ENCODE assay signal across 21 mouse cellular contexts in genomic region chr4:114387527-114388135, GRCm38 (mm10). TPM values are rescaled to one million over a fixed set of nuclear protein-coding genes. Genes with fewer than 3 reads are reported as not detected.
DNase-seq lines count a peak whose midpoint lies in the region; ATAC-seq and TF ChIP-seq lines count a peak whose summit lies in the region.
"Had no signal": no experiment of that assay in that cellular context is flagged by ENCODE, and none has a peak within 500 bp of the region (broad histone marks: within the 10 kb centered on the region; RNA-seq: fewer than 3 reads in every experiment).

No protein-coding gene starts in this region.

- no peak overlapping the region for H3K9ac ChIP-seq in hindbrain, postnatal 0 days (replicated peaks; ENCODE audit: low read length)
- no peak overlapping the region for H3K9ac ChIP-seq in hindbrain, embryonic 16.5 days (ENCODE audit: low read depth, low read length)
- H3K9ac ChIP-seq: forebrain, embryonic 12.5 days; hindbrain, embryonic 13.5 days; intestine, embryonic 15.5 days; limb, embryonic 12.5 days; liver, embryonic 12.5 days; midbrain, embryonic 15.5 days; neural tube, embryonic 15.5 days had no signal

- H3K27ac ChIP-seq in hindbrain, postnatal 0 days: no peak overlapping the region
- H3K27ac ChIP-seq in hindbrain, embryonic 16.5 days (ENCODE audit: low read depth, low read length): no peak overlapping the region
- H3K27ac ChIP-seq: forebrain, embryonic 12.5 days; heart, embryonic 10.5 days; hindbrain, embryonic 13.5 days; intestine, embryonic 15.5 days; limb, embryonic 12.5 days; liver, embryonic 12.5 days; midbrain, embryonic 15.5 days; neural tube, embryonic 15.5 days had no signal

- H3K4me2 ChIP-seq in hindbrain, postnatal 0 days (ENCODE audit: low read depth, low read length): no peak overlapping the region
- no peak overlapping the region for H3K4me2 ChIP-seq in hindbrain, embryonic 16.5 days (ENCODE audit: low read length)
- H3K4me2 ChIP-seq: forebrain, embryonic 12.5 days; hindbrain, embryonic 13.5 days; intestine, embryonic 15.5 days; limb, embryonic 12.5 days; liver, embryonic 12.5 days; midbrain, embryonic 15.5 days; neural tube, embryonic 15.5 days had no signal

- no peak overlapping the region for H3K4me3 ChIP-seq in hindbrain, postnatal 0 days (ENCODE audit: low read length)
- H3K4me3 ChIP-seq in hindbrain, embryonic 16.5 days (ENCODE audit: low read length): no peak overlapping the region
- H3K4me3 ChIP-seq: forebrain, embryonic 12.5 days; heart, embryonic 10.5 days; hindbrain, embryonic 13.5 days; intestine, embryonic 15.5 days; limb, embryonic 12.5 days; liver, embryonic 12.5 days; midbrain, embryonic 15.5 days; neural tube, embryonic 15.5 days had no signal

- no peaks in the 10 kb centered on the region for H3K9me3 ChIP-seq in hindbrain, postnatal 0 days (ENCODE audit: low read length)
- H3K9me3 ChIP-seq in hindbrain, embryonic 16.5 days (ENCODE audit: control insufficient read depth, low read length): no peaks in the 10 kb centered on the region
- H3K9me3 ChIP-seq: forebrain, embryonic 12.5 days; heart, embryonic 10.5 days; hindbrain, embryonic 13.5 days; intestine, embryonic 15.5 days; limb, embryonic 12.5 days; liver, embryonic 12.5 days; midbrain, embryonic 15.5 days; neural tube, embryonic 15.5 days had no signal

- 57% methylated on average over 2 of the region's 2 CpGs for WGBS in hindbrain, postnatal 0 days
- WGBS in hindbrain, embryonic 16.5 days: 74% methylated on average over 2 of the region's 2 CpGs

- H3K4me1 ChIP-seq in hindbrain, postnatal 0 days (ENCODE audit: insufficient read depth, low read length): peaks cover 6% of the 10 kb centered on the region; the same call in 1 of the 2 replicates
- H3K4me1 ChIP-seq in hindbrain, embryonic 16.5 days (ENCODE audit: control insufficient read depth, insufficient read depth, low read depth, low read length): peaks cover 2% of the 10 kb centered on the region; the same call in 1 of the 2 replicates
- H3K4me1 ChIP-seq: intestine, embryonic 15.5 days; liver, embryonic 12.5 days; midbrain, embryonic 15.5 days; neural tube, embryonic 15.5 days had no signal

- H3K36me3 ChIP-seq in hindbrain, postnatal 0 days (ENCODE audit: insufficient read depth, low read length): no peaks in the 10 kb centered on the region
- no peaks in the 10 kb centered on the region for H3K36me3 ChIP-seq in hindbrain, embryonic 16.5 days (ENCODE audit: control insufficient read depth, insufficient read depth, low read length)
- H3K36me3 ChIP-seq: forebrain, embryonic 12.5 days; heart, embryonic 10.5 days; hindbrain, embryonic 13.5 days; intestine, embryonic 15.5 days; limb, embryonic 12.5 days; liver, embryonic 12.5 days; midbrain, embryonic 15.5 days; neural tube, embryonic 15.5 days had no signal

- DNase-seq in hindbrain, postnatal 0 days (ENCODE audit: low spot score): peak; percentile 40
- DNase-seq in urinary bladder, postnatal 14 days (ENCODE audit: low spot score): peak; percentile 25
- DNase-seq in urinary bladder, adult 2 months (ENCODE audit: low spot score): no peak
- peak; percentile 62 for DNase-seq in lung, postnatal 36 days
- DNase-seq in thymus, postnatal 0 days (ENCODE audit: low spot score): no peak
- no peak for DNase-seq in kidney, adult 11 months
- DNase-seq: adrenal gland, adult 2 months; B cell, adult 2 months; right cerebral cortex, postnatal 14 days; spleen, adult 18-20 months; thymus, postnatal 14 days had no signal

- no peak for TF ChIP-seq CTCF in hindbrain, postnatal 0 days (IDR thresholded peaks at IDR 0.05; ENCODE audit: low read depth)

- H3K27me3 ChIP-seq in hindbrain, postnatal 0 days (ENCODE audit: insufficient read depth, low read length): no peaks in the 10 kb centered on the region
- no peaks in the 10 kb centered on the region for H3K27me3 ChIP-seq in hindbrain, embryonic 16.5 days (replicated peaks; ENCODE audit: control insufficient read depth, insufficient read depth, low read length)
- H3K27me3 ChIP-seq: forebrain, embryonic 12.5 days; hindbrain, embryonic 13.5 days; intestine, embryonic 15.5 days; limb, embryonic 12.5 days; liver, embryonic 12.5 days; midbrain, embryonic 15.5 days; neural tube, embryonic 15.5 days had no signal

- no peak for ATAC-seq in hindbrain, postnatal 0 days
- ATAC-seq in hindbrain, embryonic 16.5 days: no peak
- ATAC-seq: intestine, embryonic 15.5 days; liver, embryonic 12.5 days; midbrain, embryonic 15.5 days had no signal

RNA-seq across cellular contexts. Expression of gene Trabd2b, which starts 18.9 kb away (rescaled TPM):
- total RNA-seq in hindbrain, postnatal 0 days (2014; rRNA removed): 1.5 and 1.8 TPM in 2 replicates
- polyA plus RNA-seq in hindbrain, postnatal 0 days (2015; fragmentation: Nextera tagmentation; extraction: Ambion mirVana): 0.59 and 0.65 TPM in 2 replicates
- polyA plus RNA-seq in hindbrain, embryonic 16.5 days (2015; fragmentation: Nextera tagmentation; extraction: Ambion mirVana): 0.50 and 0.85 TPM in 2 replicates
- polyA plus RNA-seq in urinary bladder, adult 2 months (2012; rRNA removed): 6.1 and 10.7 TPM in 2 replicates
- 0.12 and 0.17 TPM in 2 replicates for polyA plus RNA-seq in thymus, postnatal 0 days (2015; fragmentation: Nextera tagmentation; extraction: Ambion mirVana)
- total RNA-seq: common myeloid progenitor, adult 5-6 weeks had no signal

Comparison
In these comparisons a context has a peak if more than half of its experiments do, and no peak if none do; other contexts are left out.
1. DNase-seq: peak in hindbrain, postnatal 0 days (single experiment), urinary bladder, postnatal 14 days (single experiment) and lung, postnatal 36 days (single experiment); none in urinary bladder, adult 2 months (single experiment), thymus, postnatal 0 days (single experiment) and kidney, adult 11 months (single experiment).